Mouse (Mus musculus): ENCODE results near the gene Spire2. TPM values are rescaled to one million over a fixed set of nuclear protein-coding genes. Genes with fewer than 3 reads are reported as not detected.
A peak's percentile ranks its signal among the peaks of the same experiment; 100 is the strongest.
"Not testable (repeated sequence)": the region's sequence is repeated elsewhere in the genome, so short reads cannot be mapped to it uniquely, and the experiment has no call there.

The Spire2 gene
- total RNA-seq (2021): 1.9 and 2.3 TPM in 2 replicates
- long read RNA-seq, experiment 1, transcript Spire2-201 (15 exons, 2,330 nt): major isoform, 5 of 8 reads
- long read RNA-seq, experiment 1, partial matches to known transcripts: 1 of 8 reads
- long read RNA-seq, experiment 1, other reads (novel, unspliced or antisense): 2 of 8 reads
- long read RNA-seq, experiment 2, partial matches to known transcripts: 0 of 4 reads
- long read RNA-seq, experiment 2, other reads (novel, unspliced or antisense): 0 of 4 reads

DNA sequence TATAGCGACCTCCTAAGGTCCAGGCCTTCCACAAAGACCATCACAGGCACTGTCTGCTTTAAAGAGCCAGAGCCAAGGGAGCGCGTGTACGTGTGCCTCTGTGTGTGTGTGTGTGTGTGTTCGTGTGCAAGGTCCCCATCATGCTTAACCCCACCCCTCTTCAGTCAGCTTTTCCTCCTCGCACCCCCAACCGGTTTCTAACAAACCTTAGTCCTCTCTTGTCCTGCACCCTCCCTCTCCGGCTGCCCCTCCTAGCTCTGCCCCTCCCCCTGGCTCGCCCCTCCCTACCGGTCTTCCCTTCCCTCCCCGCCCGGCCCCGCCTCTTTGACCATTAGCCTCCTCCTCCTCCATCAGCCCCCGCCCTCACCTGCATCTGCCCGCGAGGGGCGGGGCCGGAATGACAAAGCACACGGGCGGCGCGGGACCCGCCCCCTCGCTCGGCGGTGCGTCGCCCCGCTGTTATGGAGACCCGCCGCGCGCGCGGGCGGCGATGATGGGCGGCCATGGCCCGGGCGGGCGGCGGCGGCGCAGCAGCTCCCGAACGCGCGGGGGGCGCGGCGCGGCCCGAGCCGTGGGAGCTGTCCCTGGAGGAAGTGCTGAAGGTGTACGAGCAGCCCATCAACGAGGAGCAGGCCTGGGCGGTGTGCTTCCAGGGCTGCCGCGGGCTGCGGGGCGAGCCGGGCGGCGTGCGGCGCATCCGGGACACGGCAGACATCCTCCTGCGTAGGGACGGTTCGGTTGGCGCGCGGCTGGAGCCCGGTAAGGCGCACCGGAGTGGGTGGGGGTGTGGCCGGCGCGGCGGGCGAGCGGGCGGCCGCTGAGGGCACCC, at the start of gene Spire2:
Gene Spire2 (plus strand): TSS at position 452 of the 829 bp plus-strand sequence.
- DNase-seq: peak; percentile 88

DNA sequence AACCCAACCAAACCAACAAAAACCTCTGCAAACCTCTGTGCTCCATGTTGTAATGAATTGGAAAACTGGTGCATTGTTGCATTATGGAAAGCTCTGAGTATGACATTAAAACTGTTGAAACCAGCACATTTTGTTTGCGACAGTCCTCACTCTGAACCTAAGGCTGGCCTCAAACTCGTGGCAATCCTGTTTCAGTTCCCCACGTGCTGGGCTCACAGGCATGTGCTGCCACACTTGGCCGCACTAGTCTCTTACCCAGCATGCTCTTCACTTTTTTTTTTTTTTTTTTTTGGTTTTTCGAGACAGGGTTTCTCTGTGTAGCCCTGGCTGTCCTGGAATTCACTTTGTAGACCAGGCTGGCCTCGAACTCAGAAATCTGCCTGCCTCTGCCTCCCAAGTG, 49.5 kb upstream of the Spire2 start:
- not testable (repeated sequence) for DNase-seq

- DNase-seq: no peak
Measured at GRCm38 (mm10) chr8:123283991-123284390, 48.5 kb upstream of the Spire2 start.

DNA sequence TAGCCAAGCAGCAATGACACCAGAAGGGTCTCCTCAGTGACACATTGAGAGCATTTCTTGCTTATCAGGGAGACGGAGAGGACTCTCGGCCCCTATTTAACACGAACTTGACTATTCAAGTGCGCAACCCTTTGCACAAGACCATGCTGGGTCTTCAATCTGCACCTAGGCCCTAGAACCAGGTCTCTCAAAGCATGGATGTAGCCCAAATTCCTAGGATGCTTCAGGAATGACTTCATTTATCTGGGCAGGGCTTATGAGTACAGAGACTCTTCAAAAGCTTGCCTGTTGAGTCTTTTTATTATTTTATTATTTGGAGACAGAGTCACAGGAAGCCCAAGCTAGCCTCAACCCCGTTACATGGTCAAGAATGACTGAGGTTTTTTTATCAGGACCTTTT, 48.0 kb upstream of the Spire2 start:
- no peak for DNase-seq

- DNase-seq: no peak
Measured at GRCm38 (mm10) chr8:123287362-123287761, 45.2 kb upstream of the Spire2 start.

GRCm38 (mm10) chr8:123290166-123290565, 42.3 kb upstream of the Spire2 start:
- peak; percentile 69 for DNase-seq

- no peak for DNase-seq
Measured at GRCm38 (mm10) chr8:123290679-123291078, 41.8 kb upstream of the Spire2 start.

GRCm38 (mm10) chr8:123291716-123292115, 40.8 kb upstream of the Spire2 start:
- DNase-seq: no peak

DNA sequence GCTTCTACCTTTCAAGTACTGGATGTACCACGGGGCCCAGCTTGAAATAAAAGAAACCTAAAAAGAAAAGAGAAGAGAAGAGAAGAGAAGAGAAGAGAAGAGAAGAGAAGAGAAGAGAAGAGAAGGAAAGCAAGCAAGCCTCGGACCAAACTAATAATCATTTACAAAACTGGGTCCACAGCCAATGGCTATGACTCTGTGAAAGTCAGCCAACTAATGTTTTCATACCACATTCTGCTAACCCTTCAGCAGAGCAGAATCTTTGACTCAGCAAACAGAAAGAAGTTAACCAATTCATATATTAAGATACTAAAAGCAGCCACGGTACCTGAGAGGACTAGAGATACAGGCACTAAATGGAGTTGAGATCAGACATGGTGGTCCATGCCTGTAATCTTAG, 40.2 kb upstream of the Spire2 start:
- no peak for DNase-seq

GRCm38 (mm10) chr8:123292785-123293184, 39.7 kb upstream of the Spire2 start:
- no peak for DNase-seq

DNA sequence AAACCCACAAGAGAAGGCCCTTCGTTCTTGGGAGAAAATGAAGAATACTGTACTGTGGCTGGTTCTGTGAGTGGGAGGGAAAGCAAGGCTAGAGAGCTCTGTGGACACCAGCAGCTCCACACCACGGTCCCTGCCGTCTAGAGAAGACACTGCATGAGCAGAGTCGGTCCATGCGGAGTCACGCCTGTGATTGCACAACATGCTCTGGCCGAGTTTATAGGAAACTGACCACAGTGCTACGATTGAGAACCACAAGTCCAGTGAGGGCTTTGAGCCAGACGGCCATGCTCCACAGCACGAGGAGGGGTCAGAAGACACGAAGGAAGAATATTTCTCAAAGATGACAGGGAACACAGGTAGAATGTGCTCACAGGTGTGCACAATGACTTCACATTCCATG, 34.2 kb upstream of the Spire2 start:
- no peak for DNase-seq

DNA sequence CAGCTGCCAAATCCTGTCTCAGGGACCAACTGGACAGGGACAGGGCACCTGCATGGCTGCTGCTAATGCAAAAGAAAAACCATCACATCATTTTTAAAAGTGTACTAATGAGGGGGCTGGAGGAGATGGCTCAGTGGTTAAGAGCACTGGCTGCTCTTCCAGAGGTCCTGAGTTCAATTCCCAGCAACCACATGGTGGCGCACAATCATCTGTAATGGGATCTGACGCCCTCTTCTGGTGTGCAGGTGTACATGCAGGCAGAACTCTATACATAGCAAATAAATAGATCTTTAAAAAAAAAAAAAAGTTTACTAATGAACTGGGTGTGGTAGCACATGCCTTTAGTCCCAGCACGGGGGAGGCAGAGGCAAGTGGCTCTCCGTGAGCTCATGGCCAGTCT, 23.8 kb upstream of the Spire2 start:
- no peak for DNase-seq

- DNase-seq: no peak
Measured at GRCm38 (mm10) chr8:123317781-123318466, 14.6 kb upstream of the Spire2 start.

GRCm38 (mm10) chr8:123318467-123318911, 14.0 kb upstream of the Spire2 start, which contains the start of gene Fanca:
TSS of gene Fanca (minus strand) at chr8:123318576.
- DNase-seq: peak; percentile 97

- peak; percentile 51 for DNase-seq
Measured at GRCm38 (mm10) chr8:123319522-123320164, 12.9 kb upstream of the Spire2 start.

- no peak for DNase-seq
Measured at GRCm38 (mm10) chr8:123328552-123328951, 4.0 kb upstream of the Spire2 start.

- no peak for DNase-seq
Measured at GRCm38 (mm10) chr8:123329350-123329749, 3.2 kb upstream of the Spire2 start.

GRCm38 (mm10) chr8:123329961-123330360, 2.6 kb upstream of the Spire2 start:
- DNase-seq: no peak

- no peak for DNase-seq
Measured at GRCm38 (mm10) chr8:123330701-123331100, 1.8 kb upstream of the Spire2 start.

DNA sequence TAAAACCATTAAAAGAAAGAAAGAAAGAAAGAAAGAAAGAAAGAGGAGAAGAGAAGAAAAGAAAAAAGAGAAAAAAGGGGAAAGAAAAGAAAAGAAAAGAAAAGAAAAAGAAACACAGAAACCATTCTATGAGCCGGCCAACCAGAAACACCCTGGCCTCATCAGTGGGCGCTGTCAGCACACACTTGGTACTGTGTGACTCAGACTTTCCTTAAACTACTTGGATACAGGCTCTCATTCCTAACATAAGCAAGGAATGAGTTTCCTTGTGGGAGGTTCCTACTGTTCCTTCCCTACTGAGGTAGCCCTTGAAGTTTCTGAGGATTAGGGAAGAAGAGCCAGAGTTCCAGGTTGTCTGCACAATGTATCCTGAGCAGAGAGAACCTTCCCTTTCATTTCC, 1.2 kb upstream of the Spire2 start:
- no peak for DNase-seq

GRCm38 (mm10) chr8:123331810-123332209, 703 bp upstream of the Spire2 start:
- no peak for DNase-seq

GRCm38 (mm10) chr8:123333091-123333587, 626 bp downstream of the Spire2 start:
- no peak for DNase-seq
